Mouse (Mus musculus) CH12.LX (cell line): ENCODE measurements at regions not wholly inside any gene's neighbourhood (a gene's known extent, or its start where the extent isn't known, plus 50 kb on each side); places are given as distances from the start of the nearest gene placed in this dataset.

Experiments used
- DNase-seq: peaks from one replicate; pipeline ENCODE4 v3.0.0-alpha.2; 2013; ENCODE audit errors: extremely low read depth
- H3K27ac ChIP-seq: 2 replicates; pipeline ENCODE4 v1.5.1; 2012; ENCODE audit warnings: low read depth, mild to moderate bottlenecking, control low read depth, moderate library complexity; ENCODE audit not compliant: insufficient read depth
- H3K27me3 ChIP-seq: replicated peaks from 2 replicates; pipeline ENCODE3; 2012; ENCODE audit warnings: inconsistent platforms
- H3K36me3 ChIP-seq, 2 experiments: replicated peaks in 1 of 2; 2 replicates each; pipeline versions ENCODE3 to v1.6.1; 2012; ENCODE audit warnings: inconsistent platforms in 1 of 2, low read length in 1 of 2, mild to moderate bottlenecking in 1 of 2, mixed read lengths in 1 of 2, moderate library complexity in 1 of 2; ENCODE audit not compliant: control insufficient read depth in 1 of 2, insufficient read depth in 1 of 2
- H3K4me1 ChIP-seq, 2 experiments: 2 replicates each; pipeline ENCODE4 v1.6.1; 2012; ENCODE audit warnings: inconsistent platforms in 1 of 2, moderate library complexity in 1 of 2; ENCODE audit not compliant: insufficient read depth in 2 of 2, control insufficient read depth in 1 of 2
- H3K4me2 ChIP-seq: 2 replicates; pipeline ENCODE4 v1.6.1; 2012; ENCODE audit warnings: low read depth, mild to moderate bottlenecking, control low read depth; ENCODE audit not compliant: poor library complexity, insufficient read depth, severe bottlenecking
- H3K4me3 ChIP-seq, 3 experiments: fragments of 150-350 bp in 1 of 3; sonication (generic) in 1 of 3; replicated peaks in 1 of 3; 2 replicates each; pipeline versions ENCODE3 to v1.5.1; 2011 to 2012; ENCODE audit warnings: low read depth in 2 of 3, low read length in 2 of 3, mild to moderate bottlenecking in 2 of 3, moderate library complexity in 2 of 3, control low read depth in 1 of 3, improper control_type of control experiment in 1 of 3, inconsistent platforms in 1 of 3, mixed read lengths in 1 of 3; ENCODE audit not compliant: poor library complexity in 1 of 3
- H3K79me2 ChIP-seq: replicated peaks from 2 replicates; pipeline ENCODE4 v1.6.1; 2012; ENCODE audit warnings: mild to moderate bottlenecking, moderate library complexity; ENCODE audit not compliant: control insufficient read depth, poor library complexity, insufficient read depth, severe bottlenecking; ENCODE audit errors: extremely low read depth
- H3K9ac ChIP-seq: 2 replicates; pipeline ENCODE4 v1.6.1; 2012; ENCODE audit warnings: low read depth, mild to moderate bottlenecking, control low read depth, moderate library complexity; ENCODE audit not compliant: insufficient read depth
- H3K9me3 ChIP-seq: replicated peaks from 2 replicates; pipeline ENCODE3; 2012; ENCODE audit warnings: low read length, inconsistent platforms, mixed read lengths
- BHLHE40 ChIP-seq: IDR thresholded peaks from 2 replicates; pipeline ENCODE4 v1.6.1; 2011; ENCODE audit warnings: mild to moderate bottlenecking, low read depth, low read length, improper control_type of control experiment
- CHD1 ChIP-seq: IDR thresholded peaks from 2 replicates; pipeline ENCODE4 v1.6.1; 2012; ENCODE audit warnings: low read depth, low read length, improper control_type of control experiment, inconsistent platforms
- CTCF ChIP-seq, 2 experiments: IDR thresholded peaks in 1 of 2; conservative IDR thresholded peaks in 1 of 2; 2 replicates each; pipeline ENCODE4 v1.5.1; 2011 to 2012; ENCODE audit warnings: low read depth in 2 of 2, low read length in 2 of 2, improper control_type of control experiment in 1 of 2, inconsistent platforms in 1 of 2, mild to moderate bottlenecking in 1 of 2, moderate library complexity in 1 of 2
- E2F4 ChIP-seq: IDR thresholded peaks from 2 replicates; pipeline ENCODE4 v1.6.1; 2011; ENCODE audit warnings: low read depth, low read length, improper control_type of control experiment; ENCODE audit not compliant: insufficient replicate concordance
- ETS1 ChIP-seq: conservative IDR thresholded peaks from 2 replicates; pipeline ENCODE4 v1.6.1; 2012; ENCODE audit warnings: low read depth, mild to moderate bottlenecking, inconsistent platforms, low read length, improper control_type of control experiment, moderate library complexity
- HCFC1 ChIP-seq: IDR thresholded peaks from 2 replicates; pipeline ENCODE4 v1.6.1; 2012; ENCODE audit warnings: low read depth, mild to moderate bottlenecking, inconsistent platforms, low read length, improper control_type of control experiment
- IRF4 ChIP-seq: IDR thresholded peaks from 2 replicates; pipeline ENCODE4 v1.6.1; 2014; ENCODE audit warnings: low read depth, mild to moderate bottlenecking, inconsistent platforms, low read length, improper control_type of control experiment
- JUN ChIP-seq: IDR thresholded peaks from 2 replicates; pipeline ENCODE4 v1.6.1; 2011; ENCODE audit warnings: low read depth, mild to moderate bottlenecking, low read length, improper control_type of control experiment, moderate library complexity; ENCODE audit not compliant: insufficient read depth
- JUND ChIP-seq: conservative IDR thresholded peaks from 2 replicates; pipeline ENCODE4 v1.6.1; 2011; ENCODE audit warnings: low read depth, low read length, improper control_type of control experiment
- KAT2A ChIP-seq: IDR thresholded peaks from 2 replicates; pipeline ENCODE4 v1.6.1; 2012; ENCODE audit warnings: low read length, improper control_type of control experiment, inconsistent platforms; ENCODE audit not compliant: insufficient replicate concordance
- MAFK ChIP-seq: IDR thresholded peaks from 2 replicates; pipeline ENCODE4 v1.6.1; 2011; ENCODE audit warnings: low read length, improper control_type of control experiment; ENCODE audit not compliant: insufficient replicate concordance
- MAZ ChIP-seq: IDR thresholded peaks from 2 replicates; pipeline ENCODE4 v1.6.1; 2012; ENCODE audit warnings: low read depth, mild to moderate bottlenecking, inconsistent platforms, low read length, improper control_type of control experiment, moderate library complexity
- MEF2A ChIP-seq: IDR thresholded peaks from 2 replicates; pipeline ENCODE4 v1.6.1; 2014; ENCODE audit warnings: low read depth, mild to moderate bottlenecking, inconsistent platforms, low read length, improper control_type of control experiment, borderline replicate concordance
- MXI1 ChIP-seq: IDR thresholded peaks from 2 replicates; pipeline ENCODE4 v1.6.1; 2011; ENCODE audit warnings: mild to moderate bottlenecking, low read depth, low read length, improper control_type of control experiment
- MYC ChIP-seq: IDR thresholded peaks from 2 replicates; pipeline ENCODE4 v1.6.1; 2011; ENCODE audit warnings: low read depth, mild to moderate bottlenecking, improper control_type of control experiment, low read length
- NELFE ChIP-seq: IDR thresholded peaks from 2 replicates; pipeline ENCODE4 v1.6.1; 2011; ENCODE audit warnings: low read depth, low read length, improper control_type of control experiment
- NRF1 ChIP-seq: IDR thresholded peaks from 2 replicates; pipeline ENCODE4 v1.6.1; 2014; ENCODE audit warnings: low read depth, mild to moderate bottlenecking, inconsistent platforms, low read length, improper control_type of control experiment, moderate library complexity
- POLR2A ChIP-seq: IDR thresholded peaks from 2 replicates; pipeline ENCODE4 v1.6.1; 2011; ENCODE audit warnings: low read depth, mild to moderate bottlenecking, improper control_type of control experiment, low read length
- POLR2AphosphoS2 ChIP-seq: IDR thresholded peaks from 2 replicates; pipeline ENCODE4 v1.6.1; 2011; ENCODE audit warnings: low read depth, low read length, improper control_type of control experiment
- RAD21 ChIP-seq: IDR thresholded peaks from 2 replicates; pipeline ENCODE4 v1.6.1; 2011; ENCODE audit warnings: low read depth, mild to moderate bottlenecking, low read length, improper control_type of control experiment, moderate library complexity
- SIN3A ChIP-seq: IDR thresholded peaks from 2 replicates; pipeline ENCODE4 v1.6.1; 2012; ENCODE audit warnings: low read length, improper control_type of control experiment, inconsistent platforms
- SMC3 ChIP-seq: IDR thresholded peaks from 2 replicates; pipeline ENCODE4 v1.6.1; 2011; ENCODE audit warnings: low read depth, low read length, improper control_type of control experiment
- TBP ChIP-seq: conservative IDR thresholded peaks from 2 replicates; pipeline ENCODE4 v1.6.1; 2011; ENCODE audit warnings: low read depth, low read length, improper control_type of control experiment
- TCF12 ChIP-seq: IDR thresholded peaks from 2 replicates; pipeline ENCODE4 v1.6.1; 2014; ENCODE audit warnings: low read depth, mild to moderate bottlenecking, inconsistent platforms, low read length, improper control_type of control experiment
- USF1 ChIP-seq: IDR thresholded peaks from 2 replicates; pipeline ENCODE4 v1.6.1; 2014; ENCODE audit warnings: low read depth, mild to moderate bottlenecking, inconsistent platforms, low read length, improper control_type of control experiment
- USF2 ChIP-seq: conservative IDR thresholded peaks from 2 replicates; pipeline ENCODE4 v1.6.1; 2011; ENCODE audit warnings: low read depth, low read length, improper control_type of control experiment
- ZC3H11A ChIP-seq: IDR thresholded peaks from 2 replicates; pipeline ENCODE4 v1.6.1; 2012; ENCODE audit warnings: low read depth, mild to moderate bottlenecking, inconsistent platforms, low read length, improper control_type of control experiment
- ZKSCAN1 ChIP-seq: IDR thresholded peaks from 2 replicates; pipeline ENCODE4 v1.6.1; 2012; ENCODE audit warnings: low read depth, inconsistent platforms, low read length, improper control_type of control experiment, borderline replicate concordance
- ZNF384 ChIP-seq: IDR thresholded peaks from 2 replicates; pipeline ENCODE4 v1.6.1; 2012; ENCODE audit warnings: low read depth, low read length, improper control_type of control experiment, inconsistent platforms
- dilution Hi-C: fragments of 300-500 bp; cut with MboI; formaldehyde crosslinking; loops from 2 replicates; pipeline ENCODE4 v1.14.3; 2020; ENCODE audit warnings: low sequenced_read_pairs; ENCODE audit not compliant: extremely low pct_unique_long_range_greater_than_20kb, extremely low pct_ligation_motif_present
- in situ Hi-C: fragments of 300-500 bp; cut with MboI; formaldehyde crosslinking; loops from 3 replicates; pipeline ENCODE4 v1.14.3; 2019; ENCODE audit warnings: low sequenced_read_pairs, low pct_ligation_motif_present, low pct_unique_long_range_greater_than_20kb, mixed read lengths

- no peak overlapping the region for H3K4me3 ChIP-seq
- dilution Hi-C loops (no loop called here), in situ Hi-C loops (no loop called here)
- peaks cover 0 to 4% of the 10 kb centered on the region in 2 experiments; a peak in 1 of 4 replicates for H3K4me1 ChIP-seq
- no peak for TF ChIP-seq NELFE
- no peak for TF ChIP-seq E2F4
- no peak for TF ChIP-seq SMC3
- no peak for TF ChIP-seq BHLHE40
- TF ChIP-seq POLR2AphosphoS2, result no peak
- no peak for TF ChIP-seq TCF12
- no peak for TF ChIP-seq MEF2A
- TF ChIP-seq ETS1, result no peak
- no peak for TF ChIP-seq ZKSCAN1
- TF ChIP-seq CTCF (conservative IDR thresholded peaks at IDR 0.05 in 1 of 2, IDR thresholded peaks at IDR 0.05 in 1 of 2; ENCODE audit: low read depth in 2 of 2, low read length in 2 of 2), result no peak
- no peak for TF ChIP-seq MYC
- TF ChIP-seq MAZ, result no peak
- TF ChIP-seq ZC3H11A, result no peak
- no peak for TF ChIP-seq TBP
- no peak for TF ChIP-seq SIN3A
- TF ChIP-seq JUND, result no peak
- TF ChIP-seq RAD21, result no peak
- no peak for TF ChIP-seq POLR2A
- no peak for DNase-seq
- H3K27me3 ChIP-seq, result no peaks in the 10 kb centered on the region
- no peak overlapping the region for H3K27ac ChIP-seq
- H3K9me3 ChIP-seq, result no peaks in the 10 kb centered on the region
- no peaks in the 10 kb centered on the region for H3K36me3 ChIP-seq
- H3K79me2 ChIP-seq, result no peaks in the 10 kb centered on the region
- H3K4me2 ChIP-seq, result no peak overlapping the region
- no peak overlapping the region for H3K9ac ChIP-seq
These were observed 176.0 kb downstream of the Lpin1 start for GRCm38 (mm10) chr12:16434739-16435138.

DNA sequence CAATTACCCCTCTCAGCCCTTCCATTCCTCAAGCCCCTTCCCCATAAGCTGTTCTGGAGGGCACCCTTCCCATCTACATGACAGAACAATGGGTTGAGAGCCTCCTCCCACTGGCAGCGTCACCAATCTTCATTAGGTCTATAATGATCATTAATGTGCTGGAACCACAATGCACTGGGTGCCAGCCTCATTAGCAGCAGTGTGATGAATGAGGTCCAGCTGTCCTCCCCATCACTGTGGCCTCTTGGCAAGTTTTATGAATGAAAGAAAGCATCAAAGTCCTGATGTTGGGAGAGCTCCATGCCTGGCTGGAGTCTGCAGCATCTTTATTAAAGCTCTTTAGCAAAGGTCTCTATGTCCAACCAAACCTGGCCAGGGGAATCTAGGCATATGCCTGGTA is 176.5 kb downstream of the Lpin1 start:
- no peak overlapping the region for H3K27ac ChIP-seq

More for the DNA sequence above, 176.5 kb downstream of the Lpin1 start:
- H3K9me3 ChIP-seq, result no peaks in the 10 kb centered on the region
- H3K79me2 ChIP-seq, result no peaks in the 10 kb centered on the region
- no peak overlapping the region for H3K4me2 ChIP-seq
- H3K9ac ChIP-seq, result no peak overlapping the region
- H3K4me3 ChIP-seq, result no peak overlapping the region
- in situ Hi-C loops, result no loop called here
- dilution Hi-C loops, result no loop called here
- TF ChIP-seq USF2 (no peak), ZKSCAN1 (no peak), KAT2A (no peak), NRF1 (no peak), MAFK (no peak), CTCF (conservative IDR thresholded peaks at IDR 0.05 in 1 of 2, IDR thresholded peaks at IDR 0.05 in 1 of 2; ENCODE audit: low read depth in 2 of 2, low read length in 2 of 2) (no peak), HCFC1 (no peak), NELFE (no peak), MXI1 (no peak), POLR2AphosphoS2 (no peak), ZC3H11A (no peak), CHD1 (no peak), MAZ (no peak), USF1 (no peak), POLR2A (no peak), E2F4 (no peak), IRF4 (no peak), TCF12 (no peak), JUN (no peak), ZNF384 (no peak)
- TF ChIP-seq, all 38 proteins: peak for 0
- H3K36me3 ChIP-seq, result no peaks in the 10 kb centered on the region
- no peaks in the 10 kb centered on the region for H3K27me3 ChIP-seq
- H3K4me1 ChIP-seq, result peaks cover 0 to 4% of the 10 kb centered on the region in 2 experiments; a peak in 1 of 4 replicates
- no peak for DNase-seq
